Mouse (Mus musculus) liver, adult 2 months (tissue): ENCODE data around the gene Slc12a8.

Source experiments
- CTCF ChIP-seq: fragments of 200-500 bp; IDR thresholded peaks from 2 replicates; pipeline ENCODE4 v1.5.1; 2011; ENCODE audit warnings: low read depth, low read length, control low read depth
- POLR2A ChIP-seq: fragments of 200-500 bp; IDR thresholded peaks from 2 replicates; pipeline ENCODE4 v1.6.1; 2011; ENCODE audit warnings: low read length, control low read depth; ENCODE audit not compliant: insufficient read depth; ENCODE audit errors: extremely low read depth

- TF ChIP-seq CTCF: no peak
- no peak for TF ChIP-seq POLR2A
These were observed 191.7 kb downstream of the Slc12a8 start for GRCm38 (mm10) chr16:33708585-33709397.
